Comparison of ENCODE assay signal across 14 mouse cellular contexts in the genomic region with DNA sequence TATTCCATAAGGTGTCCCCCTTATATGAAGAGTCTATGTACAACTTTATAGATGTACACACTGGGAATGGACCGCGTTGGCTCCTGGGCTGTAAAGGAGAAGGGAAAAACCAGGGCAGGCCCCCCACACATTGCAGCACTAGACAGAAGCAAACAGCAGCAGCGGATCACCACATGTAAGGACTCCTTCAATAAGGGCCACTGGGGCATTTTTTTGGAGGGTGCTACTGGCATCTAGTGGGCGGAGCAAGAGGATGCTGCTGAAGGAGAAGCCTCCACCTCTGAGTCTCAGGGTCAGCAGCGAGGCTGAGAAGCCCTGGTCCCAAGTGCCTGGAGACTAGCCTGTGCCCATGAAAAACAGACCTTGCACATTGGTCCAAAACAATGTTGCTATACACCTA. TPM values are rescaled to one million over a fixed set of nuclear protein-coding genes. Genes with fewer than 3 reads are reported as not detected.
DNase-seq lines count a peak whose midpoint lies in the region; ATAC-seq and TF ChIP-seq lines count a peak whose summit lies in the region.
"Had no signal": no experiment of that assay in that cellular context is flagged by ENCODE, and none has a peak within 500 bp of the region (broad histone marks: within the 10 kb centered on the region; RNA-seq: fewer than 3 reads in every experiment).

No protein-coding gene starts in this region.

- TF ChIP-seq CTCF in lung, postnatal 0 days (IDR thresholded peaks at IDR 0.05) = peak; percentile 15
- TF ChIP-seq CTCF in bone marrow, adult 2 months (IDR thresholded peaks at IDR 0.05; ENCODE audit: control insufficient read depth, insufficient read depth, low read length) = 0 out of 2 replicates have a peak, but pooled peaks have one; percentile 22

- H3K36me3 ChIP-seq in lung, postnatal 0 days (ENCODE audit: insufficient read depth, low read length) = no peaks in the 10 kb centered on the region
- peaks cover 7% of the 10 kb centered on the region for H3K36me3 ChIP-seq in liver, embryonic 15.5 days (replicated peaks)

- no peak overlapping the region for H3K4me3 ChIP-seq in lung, postnatal 0 days (ENCODE audit: low read depth, low read length)
- no peak overlapping the region for H3K4me3 ChIP-seq in bone marrow, adult 2 months (replicated peaks; ENCODE audit: control insufficient read depth, low read depth, low read length)
- 0 out of 2 replicates have a peak overlapping the region, but pooled peaks have one; percentile 59 for H3K4me3 ChIP-seq in liver, embryonic 15.5 days (replicated peaks)
- H3K4me3 ChIP-seq: embryonic facial prominence, embryonic 15.5 days; heart, embryonic 12.5 days had no signal

- H3K9me3 ChIP-seq in lung, postnatal 0 days (ENCODE audit: low read length) = no peaks in the 10 kb centered on the region
- no peaks in the 10 kb centered on the region for H3K9me3 ChIP-seq in liver, embryonic 15.5 days (replicated peaks)
- H3K9me3 ChIP-seq: embryonic facial prominence, embryonic 15.5 days; heart, embryonic 12.5 days had no signal

- no peak overlapping the region for H3K27ac ChIP-seq in lung, postnatal 0 days (ENCODE audit: low read length)
- no peak overlapping the region; the same call in 1 of the 2 replicates for H3K27ac ChIP-seq in bone marrow, adult 2 months (ENCODE audit: control insufficient read depth, insufficient read depth, low read depth, low read length, poor library complexity)
- H3K27ac ChIP-seq in liver, embryonic 15.5 days (replicated peaks) = peak overlapping the region; percentile 87
- H3K27ac ChIP-seq: embryonic facial prominence, embryonic 15.5 days had no signal

- TF ChIP-seq EP300 in lung, postnatal 0 days (IDR thresholded peaks at IDR 0.05) = no peak

- no peak overlapping the region for H3K4me2 ChIP-seq in lung, postnatal 0 days (replicated peaks; ENCODE audit: low read depth, low read length)
- peak overlapping the region; percentile 71 for H3K4me2 ChIP-seq in liver, embryonic 15.5 days
- H3K4me2 ChIP-seq: embryonic facial prominence, embryonic 15.5 days had no signal

- H3K4me1 ChIP-seq in lung, postnatal 0 days (ENCODE audit: insufficient read depth, low read depth, low read length) = peaks cover 25% of the 10 kb centered on the region
- H3K4me1 ChIP-seq in bone marrow, adult 2 months (ENCODE audit: control insufficient read depth, insufficient read depth, low read length) = no peaks in the 10 kb centered on the region; the same call in 1 of the 2 replicates
- H3K4me1 ChIP-seq in liver, embryonic 15.5 days (replicated peaks) = peaks cover 85% of the 10 kb centered on the region

- H3K9ac ChIP-seq in lung, postnatal 0 days (replicated peaks; ENCODE audit: low read depth) = no peak overlapping the region
- H3K9ac ChIP-seq in liver, embryonic 15.5 days = peak overlapping the region; percentile 58
- H3K9ac ChIP-seq: embryonic facial prominence, embryonic 15.5 days had no signal

- WGBS in lung, postnatal 0 days = 86% methylated on average over 5 of the region's 5 CpGs
- 82% methylated on average over 5 of the region's 5 CpGs for WGBS in bone marrow, adult 2 months
- 84% methylated on average over 5 of the region's 5 CpGs for WGBS in liver, embryonic 15.5 days (ENCODE audit: insufficient replicate concordance)

- no peak for ATAC-seq in lung, postnatal 0 days
- ATAC-seq in liver, embryonic 15.5 days (ENCODE audit: insufficient read depth) = no peak

- peak; percentile 90 for DNase-seq in heart, adult 11 months
- no peak for DNase-seq in heart, adult 9 months (ENCODE audit: low spot score in 2 of 2)
- DNase-seq in lung, postnatal 0 days (ENCODE audit: low spot score) = no peak
- no peak for DNase-seq in lung, postnatal 36 days
- no peak for DNase-seq in retina, postnatal 1 day
- DNase-seq in adipocyte (ENCODE audit: low spot score) = no peak
- DNase-seq: adrenal gland, adult 8-10 months; lung, postnatal 4 days had no signal

- H3K27me3 ChIP-seq in lung, postnatal 0 days (replicated peaks; ENCODE audit: insufficient read depth, low read length) = no peaks in the 10 kb centered on the region
- H3K27me3 ChIP-seq in liver, embryonic 15.5 days = peaks cover 12% of the 10 kb centered on the region
- H3K27me3 ChIP-seq: embryonic facial prominence, embryonic 15.5 days; heart, embryonic 12.5 days; Patski had no signal

- TF ChIP-seq POLR2A in bone marrow, adult 2 months (IDR thresholded peaks at IDR 0.05; ENCODE audit: borderline replicate concordance, control insufficient read depth, low read depth, low read length) = no peak

RNA-seq across cellular contexts. Expression of gene Ssh1, which starts 3.1 kb away (rescaled TPM):
- 13.2 and 14.3 TPM in 2 replicates for polyA plus RNA-seq in lung, postnatal 0 days (2015; fragmentation: Nextera tagmentation; extraction: Ambion mirVana)
- 13.0 and 14.4 TPM in 2 replicates for polyA plus RNA-seq in bone marrow, adult 2 months (2011; ENCODE audit: insufficient read depth, insufficient read length, low replicate concordance, missing spikeins)
- polyA plus RNA-seq in liver, embryonic 15.5 days (2015; fragmentation: Nextera tagmentation; extraction: Ambion mirVana) = 6.6 and 7.4 TPM in 2 replicates

RNA-seq across cellular contexts. Expression of gene Dao, which starts 12.9 kb away (rescaled TPM):
- not detected in 2 replicates for polyA plus RNA-seq in lung, postnatal 0 days (2015; fragmentation: Nextera tagmentation; extraction: Ambion mirVana)
- 1.6 TPM in 1 of 2 replicates, not detected in the other for polyA plus RNA-seq in bone marrow, adult 2 months (2011; ENCODE audit: insufficient read depth, insufficient read length, low replicate concordance, missing spikeins)
- not detected in 2 replicates for polyA plus RNA-seq in liver, embryonic 15.5 days (2015; fragmentation: Nextera tagmentation; extraction: Ambion mirVana)
- polyA plus RNA-seq: C2C12; embryonic facial prominence, embryonic 15.5 days; heart, embryonic 12.5 days had no signal
